Mouse (Mus musculus) CH12.LX (cell line): Measurements from ENCODE around the gene Sypl2. TPM values are rescaled to one million over a fixed set of nuclear protein-coding genes. Genes with fewer than 3 reads are reported as not detected.

ENCODE experiments used
- DNase-seq: peaks from one replicate; pipeline ENCODE4 v3.0.0-alpha.2; 2013; ENCODE audit errors: extremely low read depth
- H3K27ac ChIP-seq: 2 replicates; pipeline ENCODE4 v1.5.1; 2012; ENCODE audit warnings: low read depth, mild to moderate bottlenecking, control low read depth, moderate library complexity; ENCODE audit not compliant: insufficient read depth
- H3K27me3 ChIP-seq: replicated peaks from 2 replicates; pipeline ENCODE3; 2012; ENCODE audit warnings: inconsistent platforms
- H3K36me3 ChIP-seq, 2 experiments: replicated peaks in 1 of 2; 2 replicates each; pipeline versions ENCODE3 to v1.6.1; 2012; ENCODE audit warnings: inconsistent platforms in 1 of 2, low read length in 1 of 2, mild to moderate bottlenecking in 1 of 2, mixed read lengths in 1 of 2, moderate library complexity in 1 of 2; ENCODE audit not compliant: control insufficient read depth in 1 of 2, insufficient read depth in 1 of 2
- H3K4me1 ChIP-seq, 2 experiments: 2 replicates each; pipeline ENCODE4 v1.6.1; 2012; ENCODE audit warnings: inconsistent platforms in 1 of 2, moderate library complexity in 1 of 2; ENCODE audit not compliant: insufficient read depth in 2 of 2, control insufficient read depth in 1 of 2
- H3K4me2 ChIP-seq: 2 replicates; pipeline ENCODE4 v1.6.1; 2012; ENCODE audit warnings: low read depth, mild to moderate bottlenecking, control low read depth; ENCODE audit not compliant: poor library complexity, insufficient read depth, severe bottlenecking
- H3K4me3 ChIP-seq, 3 experiments: fragments of 150-350 bp in 1 of 3; sonication (generic) in 1 of 3; replicated peaks in 1 of 3; 2 replicates each; pipeline versions ENCODE3 to v1.5.1; 2011 to 2012; ENCODE audit warnings: low read depth in 2 of 3, low read length in 2 of 3, mild to moderate bottlenecking in 2 of 3, moderate library complexity in 2 of 3, control low read depth in 1 of 3, improper control_type of control experiment in 1 of 3, inconsistent platforms in 1 of 3, mixed read lengths in 1 of 3; ENCODE audit not compliant: poor library complexity in 1 of 3
- H3K79me2 ChIP-seq: replicated peaks from 2 replicates; pipeline ENCODE4 v1.6.1; 2012; ENCODE audit warnings: mild to moderate bottlenecking, moderate library complexity; ENCODE audit not compliant: control insufficient read depth, poor library complexity, insufficient read depth, severe bottlenecking; ENCODE audit errors: extremely low read depth
- H3K9ac ChIP-seq: 2 replicates; pipeline ENCODE4 v1.6.1; 2012; ENCODE audit warnings: low read depth, mild to moderate bottlenecking, control low read depth, moderate library complexity; ENCODE audit not compliant: insufficient read depth
- H3K9me3 ChIP-seq: replicated peaks from 2 replicates; pipeline ENCODE3; 2012; ENCODE audit warnings: low read length, inconsistent platforms, mixed read lengths
- BHLHE40 ChIP-seq: IDR thresholded peaks from 2 replicates; pipeline ENCODE4 v1.6.1; 2011; ENCODE audit warnings: mild to moderate bottlenecking, low read depth, low read length, improper control_type of control experiment
- CHD1 ChIP-seq: IDR thresholded peaks from 2 replicates; pipeline ENCODE4 v1.6.1; 2012; ENCODE audit warnings: low read depth, low read length, improper control_type of control experiment, inconsistent platforms
- CHD2 ChIP-seq: IDR thresholded peaks from 2 replicates; pipeline ENCODE4 v1.6.1; 2011; ENCODE audit warnings: low read length, improper control_type of control experiment
- CTCF ChIP-seq, 2 experiments: IDR thresholded peaks in 1 of 2; conservative IDR thresholded peaks in 1 of 2; 2 replicates each; pipeline ENCODE4 v1.5.1; 2011 to 2012; ENCODE audit warnings: low read depth in 2 of 2, low read length in 2 of 2, improper control_type of control experiment in 1 of 2, inconsistent platforms in 1 of 2, mild to moderate bottlenecking in 1 of 2, moderate library complexity in 1 of 2
- E2F4 ChIP-seq: IDR thresholded peaks from 2 replicates; pipeline ENCODE4 v1.6.1; 2011; ENCODE audit warnings: low read depth, low read length, improper control_type of control experiment; ENCODE audit not compliant: insufficient replicate concordance
- ELF1 ChIP-seq: IDR thresholded peaks from 2 replicates; pipeline ENCODE4 v1.6.1; 2014; ENCODE audit warnings: low read depth, mild to moderate bottlenecking, inconsistent platforms, low read length, improper control_type of control experiment
- EP300 ChIP-seq: IDR thresholded peaks from 2 replicates; pipeline ENCODE4 v1.6.1; 2011; ENCODE audit warnings: low read length, improper control_type of control experiment
- ETS1 ChIP-seq: conservative IDR thresholded peaks from 2 replicates; pipeline ENCODE4 v1.6.1; 2012; ENCODE audit warnings: low read depth, mild to moderate bottlenecking, inconsistent platforms, low read length, improper control_type of control experiment, moderate library complexity
- HCFC1 ChIP-seq: IDR thresholded peaks from 2 replicates; pipeline ENCODE4 v1.6.1; 2012; ENCODE audit warnings: low read depth, mild to moderate bottlenecking, inconsistent platforms, low read length, improper control_type of control experiment
- IRF4 ChIP-seq: IDR thresholded peaks from 2 replicates; pipeline ENCODE4 v1.6.1; 2014; ENCODE audit warnings: low read depth, mild to moderate bottlenecking, inconsistent platforms, low read length, improper control_type of control experiment
- JUN ChIP-seq: IDR thresholded peaks from 2 replicates; pipeline ENCODE4 v1.6.1; 2011; ENCODE audit warnings: low read depth, mild to moderate bottlenecking, low read length, improper control_type of control experiment, moderate library complexity; ENCODE audit not compliant: insufficient read depth
- JUND ChIP-seq: conservative IDR thresholded peaks from 2 replicates; pipeline ENCODE4 v1.6.1; 2011; ENCODE audit warnings: low read depth, low read length, improper control_type of control experiment
- KAT2A ChIP-seq: IDR thresholded peaks from 2 replicates; pipeline ENCODE4 v1.6.1; 2012; ENCODE audit warnings: low read length, improper control_type of control experiment, inconsistent platforms; ENCODE audit not compliant: insufficient replicate concordance
- MAFK ChIP-seq: IDR thresholded peaks from 2 replicates; pipeline ENCODE4 v1.6.1; 2011; ENCODE audit warnings: low read length, improper control_type of control experiment; ENCODE audit not compliant: insufficient replicate concordance
- MAX ChIP-seq: IDR thresholded peaks from 2 replicates; pipeline ENCODE4 v1.6.1; 2011; ENCODE audit warnings: low read length, improper control_type of control experiment
- MAZ ChIP-seq: IDR thresholded peaks from 2 replicates; pipeline ENCODE4 v1.6.1; 2012; ENCODE audit warnings: low read depth, mild to moderate bottlenecking, inconsistent platforms, low read length, improper control_type of control experiment, moderate library complexity
- MEF2A ChIP-seq: IDR thresholded peaks from 2 replicates; pipeline ENCODE4 v1.6.1; 2014; ENCODE audit warnings: low read depth, mild to moderate bottlenecking, inconsistent platforms, low read length, improper control_type of control experiment, borderline replicate concordance
- MXI1 ChIP-seq: IDR thresholded peaks from 2 replicates; pipeline ENCODE4 v1.6.1; 2011; ENCODE audit warnings: mild to moderate bottlenecking, low read depth, low read length, improper control_type of control experiment
- MYC ChIP-seq: IDR thresholded peaks from 2 replicates; pipeline ENCODE4 v1.6.1; 2011; ENCODE audit warnings: low read depth, mild to moderate bottlenecking, improper control_type of control experiment, low read length
- NELFE ChIP-seq: IDR thresholded peaks from 2 replicates; pipeline ENCODE4 v1.6.1; 2011; ENCODE audit warnings: low read depth, low read length, improper control_type of control experiment
- PAX5 ChIP-seq: IDR thresholded peaks from 2 replicates; pipeline ENCODE4 v1.6.1; 2012; ENCODE audit warnings: low read length, inconsistent platforms, mixed read lengths
- POLR2AphosphoS2 ChIP-seq: IDR thresholded peaks from 2 replicates; pipeline ENCODE4 v1.6.1; 2011; ENCODE audit warnings: low read depth, low read length, improper control_type of control experiment
- RAD21 ChIP-seq: IDR thresholded peaks from 2 replicates; pipeline ENCODE4 v1.6.1; 2011; ENCODE audit warnings: low read depth, mild to moderate bottlenecking, low read length, improper control_type of control experiment, moderate library complexity
- RCOR1 ChIP-seq: conservative IDR thresholded peaks from 2 replicates; pipeline ENCODE4 v1.6.1; 2012; ENCODE audit warnings: low read depth, mild to moderate bottlenecking, inconsistent platforms, low read length, improper control_type of control experiment
- SIN3A ChIP-seq: IDR thresholded peaks from 2 replicates; pipeline ENCODE4 v1.6.1; 2012; ENCODE audit warnings: low read length, improper control_type of control experiment, inconsistent platforms
- SMC3 ChIP-seq: IDR thresholded peaks from 2 replicates; pipeline ENCODE4 v1.6.1; 2011; ENCODE audit warnings: low read depth, low read length, improper control_type of control experiment
- TCF12 ChIP-seq: IDR thresholded peaks from 2 replicates; pipeline ENCODE4 v1.6.1; 2014; ENCODE audit warnings: low read depth, mild to moderate bottlenecking, inconsistent platforms, low read length, improper control_type of control experiment
- UBTF ChIP-seq: IDR thresholded peaks from 2 replicates; pipeline ENCODE4 v1.6.1; 2012; ENCODE audit warnings: low read depth, mild to moderate bottlenecking, inconsistent platforms, low read length, improper control_type of control experiment, moderate library complexity
- USF1 ChIP-seq: IDR thresholded peaks from 2 replicates; pipeline ENCODE4 v1.6.1; 2014; ENCODE audit warnings: low read depth, mild to moderate bottlenecking, inconsistent platforms, low read length, improper control_type of control experiment
- ZKSCAN1 ChIP-seq: IDR thresholded peaks from 2 replicates; pipeline ENCODE4 v1.6.1; 2012; ENCODE audit warnings: low read depth, inconsistent platforms, low read length, improper control_type of control experiment, borderline replicate concordance
- ZMIZ1 ChIP-seq: IDR thresholded peaks from 2 replicates; pipeline ENCODE4 v1.6.1; 2012; ENCODE audit warnings: low read depth, mild to moderate bottlenecking, inconsistent platforms, low read length, improper control_type of control experiment
- ZNF384 ChIP-seq: IDR thresholded peaks from 2 replicates; pipeline ENCODE4 v1.6.1; 2012; ENCODE audit warnings: low read depth, low read length, improper control_type of control experiment, inconsistent platforms
- dilution Hi-C: fragments of 300-500 bp; cut with MboI; formaldehyde crosslinking; loops from 2 replicates; pipeline ENCODE4 v1.14.3; 2020; ENCODE audit warnings: low sequenced_read_pairs; ENCODE audit not compliant: extremely low pct_unique_long_range_greater_than_20kb, extremely low pct_ligation_motif_present
- in situ Hi-C: fragments of 300-500 bp; cut with MboI; formaldehyde crosslinking; loops from 3 replicates; pipeline ENCODE4 v1.14.3; 2019; ENCODE audit warnings: low sequenced_read_pairs, low pct_ligation_motif_present, low pct_unique_long_range_greater_than_20kb, mixed read lengths
- polyA plus RNA-seq: library from polyadenylated mRNA; unstranded; fragments of >175 nt; gene quantifications from 2 replicates; pipeline ENCODE4 v1.2.1, GENCODE M21; 2012; ENCODE audit warnings: low read depth; ENCODE audit not compliant: insufficient read length
- total RNA-seq, 2 experiments: library from RNA; depleted of rRNA; stranded (reverse); fragments of 300-350 nt in 1 of 2; fragments of >200 nt in 1 of 2; gene quantifications; 2 replicates each; pipeline ENCODE4 v1.2.3; 2012 to 2014

Gene Sypl2
- total and polyA plus RNA-seq, 3 experiments, result not detected

- Histone ChIP-seq H3K4me2 (no peak overlapping the region), H3K9ac (no peak overlapping the region), H3K4me3 (no peak overlapping the region), H3K27me3 (no peaks in the 10 kb centered on the region), H3K4me1 (peaks cover 15 to 24% of the 10 kb centered on the region in 2 experiments), H3K27ac (no peak overlapping the region), H3K9me3 (no peaks in the 10 kb centered on the region), H3K79me2 (no peaks in the 10 kb centered on the region; the same call in 1 of the 2 replicates), H3K36me3 (peaks cover 0 to 48% of the 10 kb centered on the region in 2 experiments)
- in situ Hi-C loops, result no loop called here
- dilution Hi-C loops, result no loop called here
- TF ChIP-seq CHD2 (no peak), IRF4 (no peak), HCFC1 (no peak), MAZ (no peak), ZNF384 (no peak), MYC (no peak), ZKSCAN1 (no peak), MAFK (no peak), RCOR1 (no peak), CHD1 (no peak), TCF12 (no peak), NELFE (no peak), MEF2A (no peak), MAX (no peak), CTCF (conservative IDR thresholded peaks at IDR 0.05 in 1 of 2, IDR thresholded peaks at IDR 0.05 in 1 of 2; ENCODE audit: low read depth in 2 of 2, low read length in 2 of 2) (no peak), SIN3A (no peak), POLR2AphosphoS2 (no peak), BHLHE40 (no peak), EP300 (no peak)
- DNase-seq, result no peak
These were observed 30.4 kb downstream of the Sypl2 start for GRCm38 (mm10) chr3:108195941-108196590.

- Histone ChIP-seq H3K4me2 (no peak overlapping the region), H3K9me3 (no peaks in the 10 kb centered on the region), H3K4me1 (peaks cover 15 to 23% of the 10 kb centered on the region in 2 experiments), H3K4me3 (no peak overlapping the region), H3K79me2 (no peaks in the 10 kb centered on the region; the same call in 1 of the 2 replicates), H3K9ac (no peak overlapping the region), H3K36me3 (peaks cover 0 to 48% of the 10 kb centered on the region in 2 experiments), H3K27me3 (no peaks in the 10 kb centered on the region), H3K27ac (no peak overlapping the region)
- dilution Hi-C loops (no loop called here), in situ Hi-C loops (no loop called here)
- DNase-seq, result no peak
- TF ChIP-seq JUN, result peak; percentile 47; the same call in 1 of the 2 replicates
- TF ChIP-seq MXI1, result no peak
- TF ChIP-seq ZMIZ1, result no peak
- TF ChIP-seq SMC3, result no peak
- TF ChIP-seq UBTF, result no peak
- no peak for TF ChIP-seq KAT2A
- TF ChIP-seq USF1, result no peak
- no peak for TF ChIP-seq ZNF384
- no peak for TF ChIP-seq ZKSCAN1
- no peak for TF ChIP-seq TCF12
- no peak for TF ChIP-seq MAZ
- no peak for TF ChIP-seq ETS1
- TF ChIP-seq JUND, result peak; percentile 69
- TF ChIP-seq RCOR1, result no peak
- TF ChIP-seq BHLHE40, result peak; percentile 44; the same call in 1 of the 2 replicates
- no peak for TF ChIP-seq ELF1
- no peak for TF ChIP-seq RAD21
- TF ChIP-seq SIN3A, result no peak
- TF ChIP-seq MEF2A, result no peak
- TF ChIP-seq EP300, result peak; percentile 54
- TF ChIP-seq PAX5, result no peak
- TF ChIP-seq E2F4, result no peak
- TF ChIP-seq MAX, result no peak
- TF ChIP-seq IRF4, result no peak; the same call in 1 of the 2 replicates
These were observed 31.2 kb downstream of the Sypl2 start for GRCm38 (mm10) chr3:108195287-108195686.
